Mouse (Mus musculus): ENCODE data around the gene Yme1l1. TPM values are rescaled to one million over a fixed set of nuclear protein-coding genes. Genes with fewer than 3 reads are reported as not detected.
A peak's percentile ranks its signal among the peaks of the same experiment; 100 is the strongest.

The Yme1l1 gene
- polyA plus RNA-seq, 1 experiment from 2014 or later = 92.1 TPM

GRCm38 (mm10) chr2:23207070-23207526 lies 50.9 kb downstream of the Yme1l1 start, which contains the start of gene 4931423N10Rik:
Gene 4931423N10Rik (plus strand): TSS chr2:23207476.
- Histone ChIP-seq H3K4me3 (ENCODE audit: low read depth, low read length) (no peak within 1 kb of the TSS), H3K27me3 (ENCODE audit: control insufficient read depth, insufficient read depth, low read length) (no peaks in the 10 kb centered on the region), H3K4me2 (ENCODE audit: low read depth, severe bottlenecking) (no peak within 1 kb of the TSS), H3K9ac (ENCODE audit: low read length) (no peak within 1 kb of the TSS), H3K9me3 (ENCODE audit: control insufficient read depth, low read length) (no peaks in the 10 kb centered on the region), H3K27ac (replicated peaks; ENCODE audit: low read depth, low read length) (no peak within 1 kb of the TSS), H3K4me1 (ENCODE audit: control insufficient read depth, insufficient read depth, low read length) (no peaks in the 10 kb centered on the region), H3K36me3 (ENCODE audit: control insufficient read depth, insufficient read depth, low read length) (no peaks in the 10 kb centered on the region)
- WGBS = 81% methylated on average over 15 of the region's 15 CpGs
- no peak for DNase-seq (ENCODE audit: low spot score)
- no peak for ATAC-seq (ENCODE audit: insufficient number of reproducible peaks, low FRiP score, low TSS enrichment, low read depth)

DNA sequence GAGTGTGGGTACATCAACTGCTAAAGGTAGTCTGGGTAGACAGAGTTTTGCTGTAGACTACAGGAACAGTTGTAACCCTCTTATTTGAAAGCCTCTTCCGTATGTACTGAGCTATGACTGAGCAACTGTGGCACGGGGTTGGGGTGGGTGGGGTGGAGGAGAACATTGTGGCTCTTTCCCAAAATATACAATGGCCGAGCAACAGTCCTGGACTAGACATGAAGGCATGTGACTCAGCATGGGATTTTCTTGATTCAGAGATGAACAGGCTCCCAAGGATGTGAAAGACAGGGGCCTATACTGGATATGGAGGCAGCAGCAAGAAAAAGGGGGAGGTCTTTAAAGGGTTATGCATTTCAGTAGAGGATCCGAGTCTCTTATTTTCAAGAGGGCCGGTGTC lies 57.5 kb downstream of the Yme1l1 start:
- Histone ChIP-seq H3K27ac (replicated peaks; ENCODE audit: low read depth, low read length) (no peak overlapping the region), H3K4me3 (ENCODE audit: low read depth, low read length) (no peak overlapping the region), H3K9ac (ENCODE audit: low read length) (no peak overlapping the region), H3K4me2 (ENCODE audit: low read depth, severe bottlenecking) (no peak overlapping the region), H3K27me3 (ENCODE audit: control insufficient read depth, insufficient read depth, low read length) (no peaks in the 10 kb centered on the region), H3K9me3 (ENCODE audit: control insufficient read depth, low read length) (no peaks in the 10 kb centered on the region), H3K4me1 (ENCODE audit: control insufficient read depth, insufficient read depth, low read length) (no peaks in the 10 kb centered on the region), H3K36me3 (ENCODE audit: control insufficient read depth, insufficient read depth, low read length) (no peaks in the 10 kb centered on the region)
- no peak for ATAC-seq (ENCODE audit: insufficient number of reproducible peaks, low FRiP score, low TSS enrichment, low read depth)
- 80% methylated on average over 5 of the region's 5 CpGs for WGBS
- DNase-seq (ENCODE audit: low spot score) = no peak

GRCm38 (mm10) chr2:23225199-23225598 lies 69.0 kb downstream of the Yme1l1 start:
- 76% methylated on average over 6 of the region's 7 CpGs for WGBS
- H3K27ac ChIP-seq (replicated peaks; ENCODE audit: low read depth, low read length) = no peak overlapping the region

GRCm38 (mm10) chr2:23228463-23228862 lies 72.3 kb downstream of the Yme1l1 start:
- no peak overlapping the region for H3K4me3 ChIP-seq (ENCODE audit: low read depth, low read length)
- H3K27me3 ChIP-seq (ENCODE audit: control insufficient read depth, insufficient read depth, low read length) = no peaks in the 10 kb centered on the region
- ATAC-seq (ENCODE audit: insufficient number of reproducible peaks, low FRiP score, low TSS enrichment, low read depth) = no peak
- no peak overlapping the region for H3K27ac ChIP-seq (replicated peaks; ENCODE audit: low read depth, low read length)
- no peak for DNase-seq (ENCODE audit: low spot score)
- H3K4me1 ChIP-seq (ENCODE audit: control insufficient read depth, insufficient read depth, low read length) = no peaks in the 10 kb centered on the region
- no peak overlapping the region for H3K9ac ChIP-seq (ENCODE audit: low read length)
- WGBS = 62% methylated on average over 2 of the region's 2 CpGs
- H3K9me3 ChIP-seq (ENCODE audit: control insufficient read depth, low read length) = no peaks in the 10 kb centered on the region
- no peaks in the 10 kb centered on the region for H3K36me3 ChIP-seq (ENCODE audit: control insufficient read depth, insufficient read depth, low read length)
- no peak overlapping the region for H3K4me2 ChIP-seq (ENCODE audit: low read depth, severe bottlenecking)

More at GRCm38 (mm10) chr2:23225199-23225598, 69.0 kb downstream of the Yme1l1 start:
- Histone ChIP-seq H3K36me3 (ENCODE audit: control insufficient read depth, insufficient read depth, low read length) (no peaks in the 10 kb centered on the region), H3K4me3 (ENCODE audit: low read depth, low read length) (no peak overlapping the region), H3K9ac (ENCODE audit: low read length) (no peak overlapping the region), H3K9me3 (ENCODE audit: control insufficient read depth, low read length) (no peaks in the 10 kb centered on the region), H3K27me3 (ENCODE audit: control insufficient read depth, insufficient read depth, low read length) (no peaks in the 10 kb centered on the region), H3K4me1 (ENCODE audit: control insufficient read depth, insufficient read depth, low read length) (no peaks in the 10 kb centered on the region), H3K4me2 (ENCODE audit: low read depth, severe bottlenecking) (no peak overlapping the region)
- ATAC-seq (ENCODE audit: insufficient number of reproducible peaks, low FRiP score, low TSS enrichment, low read depth) (no peak), DNase-seq (ENCODE audit: low spot score) (no peak)

DNA sequence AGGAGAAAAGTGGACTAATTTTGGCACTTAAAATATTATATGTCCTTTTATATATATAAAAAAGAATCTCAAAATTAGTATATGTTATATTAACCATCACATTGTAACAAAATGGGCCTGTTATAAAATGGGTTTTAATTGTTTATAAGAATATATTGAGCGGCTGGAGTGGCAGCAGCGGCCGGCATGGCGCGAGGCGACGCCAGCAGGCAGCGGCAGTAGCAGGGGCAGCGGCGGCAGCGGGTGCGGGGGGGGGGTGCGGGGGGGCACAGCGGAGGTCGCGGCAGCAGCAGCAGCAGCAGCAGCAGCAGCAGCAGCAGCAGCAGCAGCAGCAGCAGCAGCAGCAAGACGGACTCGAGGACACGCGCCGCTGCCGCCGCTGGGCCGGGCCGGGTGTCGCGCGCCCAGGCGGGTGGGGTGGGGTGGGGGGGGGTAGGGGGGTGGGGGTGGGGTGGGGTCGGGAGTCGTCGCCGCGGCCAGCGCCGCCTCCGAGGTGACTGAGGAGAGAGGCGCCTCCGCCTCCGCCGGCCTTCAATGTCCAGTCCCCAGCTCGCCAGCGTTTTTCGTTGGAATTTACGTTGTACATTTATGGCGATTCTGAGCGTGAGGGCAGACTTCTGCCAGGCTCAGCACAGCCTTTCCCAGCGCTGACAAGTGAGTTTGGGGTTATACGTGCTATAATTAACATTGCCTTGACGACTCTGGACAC lies 78.0 kb downstream of the Yme1l1 start:
- under 1% methylated on average over 32 of the region's 50 CpGs for WGBS
- peak; percentile 58 for DNase-seq (ENCODE audit: low spot score)
- Histone ChIP-seq H3K4me3 (ENCODE audit: low read depth, low read length) (peak overlapping the region; percentile 41), H3K4me2 (ENCODE audit: low read depth, severe bottlenecking) (peak overlapping the region; percentile 61), H3K27ac (replicated peaks; ENCODE audit: low read depth, low read length) (no peak overlapping the region), H3K4me1 (ENCODE audit: control insufficient read depth, insufficient read depth, low read length) (no peaks in the 10 kb centered on the region), H3K27me3 (ENCODE audit: control insufficient read depth, insufficient read depth, low read length) (no peaks in the 10 kb centered on the region), H3K9me3 (ENCODE audit: control insufficient read depth, low read length) (no peaks in the 10 kb centered on the region), H3K9ac (ENCODE audit: low read length) (peak overlapping the region; percentile 27; the same call in 1 of the 2 replicates), H3K36me3 (ENCODE audit: control insufficient read depth, insufficient read depth, low read length) (no peaks in the 10 kb centered on the region)
- no peak for ATAC-seq (ENCODE audit: insufficient number of reproducible peaks, low FRiP score, low TSS enrichment, low read depth)

Other genes with a start within 250 kb of the Yme1l1 start
- 43.7 and 44.8 TPM in 2 replicates for gene Abi1, start 116.1 kb upstream of the Yme1l1 start, polyA plus RNA-seq (2014; fragmentation: Nextera tagmentation; extraction: Ambion mirVana)
- 25.6 and 28.9 TPM in 2 replicates for gene Acbd5, start 88.2 kb upstream of the Yme1l1 start, polyA plus RNA-seq (2014; fragmentation: Nextera tagmentation; extraction: Ambion mirVana)
- 13.0 and 15.6 TPM in 2 replicates for gene Mastl, start 345 bp upstream of the Yme1l1 start, polyA plus RNA-seq (2014; fragmentation: Nextera tagmentation; extraction: Ambion mirVana)
- not detected in 2 replicates for gene 4931423N10Rik, start 51.1 kb downstream of the Yme1l1 start, polyA plus RNA-seq (2014; fragmentation: Nextera tagmentation; extraction: Ambion mirVana)
- not detected in 2 replicates for gene Nxph2, start 164.9 kb downstream of the Yme1l1 start, polyA plus RNA-seq (2014; fragmentation: Nextera tagmentation; extraction: Ambion mirVana)